Mouse (Mus musculus): ENCODE data around the gene Pfdn2. TPM values are rescaled to one million over a fixed set of nuclear protein-coding genes. Genes with fewer than 3 reads are reported as not detected.
A peak's percentile ranks its signal among the peaks of the same experiment; 100 is the strongest.

The Pfdn2 gene
- polyA plus RNA-seq, 1 experiment, result 182 TPM

- H3K36me3 ChIP-seq (ENCODE audit: control insufficient read depth, insufficient read depth, low read length, poor library complexity, severe bottlenecking), result peaks cover 11% of the 10 kb centered on the region
- no peaks in the 10 kb centered on the region for H3K4me1 ChIP-seq (ENCODE audit: control insufficient read depth, insufficient read depth, low read length)
- H3K27ac ChIP-seq (ENCODE audit: insufficient read depth, low read length), result peak overlapping the region; percentile 2; the same call in 1 of the 2 replicates
- no peak for TF ChIP-seq CTCF (IDR thresholded peaks at IDR 0.05; ENCODE audit: low read depth, low read length)
- TF ChIP-seq POLR2A (IDR thresholded peaks at IDR 0.05; ENCODE audit: insufficient read depth, low read length), result no peak
- TF ChIP-seq EP300 (IDR thresholded peaks at IDR 0.05; ENCODE audit: insufficient read depth, low read depth, low read length), result no peak
- H3K9me3 ChIP-seq (replicated peaks; ENCODE audit: control insufficient read depth, insufficient read depth, low read length, poor library complexity, severe bottlenecking), result no peaks in the 10 kb centered on the region
- H3K4me3 ChIP-seq (ENCODE audit: low read depth, low read length), result peak overlapping the region; percentile 97
- peak overlapping the region; percentile 82 for H3K9ac ChIP-seq (ENCODE audit: low read depth, poor library complexity, severe bottlenecking)
- H3K27me3 ChIP-seq (ENCODE audit: control insufficient read depth, insufficient read depth, low read length, poor library complexity, severe bottlenecking), result no peaks in the 10 kb centered on the region
These were observed 603 bp downstream of the Pfdn2 start for GRCm38 (mm10) chr1:171346095-171346450.

DNA sequence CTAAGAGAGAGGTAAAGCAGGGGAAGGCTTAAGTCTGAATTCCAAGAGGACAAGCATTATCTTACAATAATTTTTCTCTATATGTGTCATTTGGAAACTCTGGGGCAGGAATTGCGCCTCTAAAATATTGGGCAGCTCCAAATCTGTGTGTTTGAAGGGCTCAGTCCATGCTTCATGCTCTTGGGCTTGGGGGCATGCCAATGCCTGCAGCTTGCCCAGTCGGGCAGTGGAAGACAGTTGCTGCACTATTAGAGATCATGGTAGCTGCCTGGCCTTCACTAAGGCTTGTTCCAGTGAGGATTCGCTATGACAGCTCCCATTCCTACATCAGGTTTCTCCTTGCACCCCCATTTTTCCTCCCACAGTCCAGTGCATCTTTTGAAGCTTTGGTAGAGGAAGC, 3.2 kb downstream of the Pfdn2 start:
- Histone ChIP-seq H3K27me3 (ENCODE audit: control insufficient read depth, insufficient read depth, low read length, poor library complexity, severe bottlenecking) (no peaks in the 10 kb centered on the region), H3K4me1 (ENCODE audit: control insufficient read depth, insufficient read depth, low read length) (no peaks in the 10 kb centered on the region), H3K4me3 (ENCODE audit: low read depth, low read length) (no peak overlapping the region), H3K9ac (ENCODE audit: low read depth, poor library complexity, severe bottlenecking) (no peak overlapping the region), H3K36me3 (ENCODE audit: control insufficient read depth, insufficient read depth, low read length, poor library complexity, severe bottlenecking) (peaks cover 8% of the 10 kb centered on the region), H3K27ac (ENCODE audit: insufficient read depth, low read length) (no peak overlapping the region), H3K9me3 (replicated peaks; ENCODE audit: control insufficient read depth, insufficient read depth, low read length, poor library complexity, severe bottlenecking) (no peaks in the 10 kb centered on the region)
- TF ChIP-seq POLR2A (IDR thresholded peaks at IDR 0.05; ENCODE audit: insufficient read depth, low read length), result no peak
- TF ChIP-seq EP300 (IDR thresholded peaks at IDR 0.05; ENCODE audit: insufficient read depth, low read depth, low read length), result no peak
- TF ChIP-seq CTCF (IDR thresholded peaks at IDR 0.05; ENCODE audit: low read depth, low read length), result no peak

GRCm38 (mm10) chr1:171349210-171349609, 3.7 kb downstream of the Pfdn2 start:
- H3K27ac ChIP-seq (ENCODE audit: insufficient read depth, low read length), result no peak overlapping the region
- TF ChIP-seq POLR2A (IDR thresholded peaks at IDR 0.05; ENCODE audit: insufficient read depth, low read length) (no peak), EP300 (IDR thresholded peaks at IDR 0.05; ENCODE audit: insufficient read depth, low read depth, low read length) (no peak), CTCF (IDR thresholded peaks at IDR 0.05; ENCODE audit: low read depth, low read length) (no peak)
- H3K36me3 ChIP-seq (ENCODE audit: control insufficient read depth, insufficient read depth, low read length, poor library complexity, severe bottlenecking), result peaks cover 8% of the 10 kb centered on the region
- H3K4me1 ChIP-seq (ENCODE audit: control insufficient read depth, insufficient read depth, low read length), result no peaks in the 10 kb centered on the region
- H3K9me3 ChIP-seq (replicated peaks; ENCODE audit: control insufficient read depth, insufficient read depth, low read length, poor library complexity, severe bottlenecking), result no peaks in the 10 kb centered on the region
- no peaks in the 10 kb centered on the region for H3K27me3 ChIP-seq (ENCODE audit: control insufficient read depth, insufficient read depth, low read length, poor library complexity, severe bottlenecking)
- H3K9ac ChIP-seq (ENCODE audit: low read depth, poor library complexity, severe bottlenecking), result no peak overlapping the region
- no peak overlapping the region for H3K4me3 ChIP-seq (ENCODE audit: low read depth, low read length)

GRCm38 (mm10) chr1:171355812-171356340, 10.4 kb downstream of the Pfdn2 start:
- Histone ChIP-seq H3K27ac (ENCODE audit: insufficient read depth, low read length) (no peak overlapping the region), H3K9ac (ENCODE audit: low read depth, poor library complexity, severe bottlenecking) (no peak overlapping the region), H3K9me3 (replicated peaks; ENCODE audit: control insufficient read depth, insufficient read depth, low read length, poor library complexity, severe bottlenecking) (no peaks in the 10 kb centered on the region), H3K4me1 (ENCODE audit: control insufficient read depth, insufficient read depth, low read length) (no peaks in the 10 kb centered on the region), H3K27me3 (ENCODE audit: control insufficient read depth, insufficient read depth, low read length, poor library complexity, severe bottlenecking) (no peaks in the 10 kb centered on the region), H3K36me3 (ENCODE audit: control insufficient read depth, insufficient read depth, low read length, poor library complexity, severe bottlenecking) (peaks cover 21% of the 10 kb centered on the region), H3K4me3 (ENCODE audit: low read depth, low read length) (no peak overlapping the region)
- TF ChIP-seq CTCF (IDR thresholded peaks at IDR 0.05; ENCODE audit: low read depth, low read length) (peak; percentile 64), EP300 (IDR thresholded peaks at IDR 0.05; ENCODE audit: insufficient read depth, low read depth, low read length) (no peak), POLR2A (IDR thresholded peaks at IDR 0.05; ENCODE audit: insufficient read depth, low read length) (no peak)

- H3K4me3 ChIP-seq (ENCODE audit: low read depth, low read length), result no peak overlapping the region
- TF ChIP-seq POLR2A (IDR thresholded peaks at IDR 0.05; ENCODE audit: insufficient read depth, low read length) (no peak), CTCF (IDR thresholded peaks at IDR 0.05; ENCODE audit: low read depth, low read length) (no peak), EP300 (IDR thresholded peaks at IDR 0.05; ENCODE audit: insufficient read depth, low read depth, low read length) (no peak)
- H3K4me1 ChIP-seq (ENCODE audit: control insufficient read depth, insufficient read depth, low read length), result no peaks in the 10 kb centered on the region
- no peak overlapping the region for H3K9ac ChIP-seq (ENCODE audit: low read depth, poor library complexity, severe bottlenecking)
- H3K27ac ChIP-seq (ENCODE audit: insufficient read depth, low read length), result no peak overlapping the region
- H3K36me3 ChIP-seq (ENCODE audit: control insufficient read depth, insufficient read depth, low read length, poor library complexity, severe bottlenecking), result peaks cover 21% of the 10 kb centered on the region
- no peaks in the 10 kb centered on the region for H3K9me3 ChIP-seq (replicated peaks; ENCODE audit: control insufficient read depth, insufficient read depth, low read length, poor library complexity, severe bottlenecking)
- H3K27me3 ChIP-seq (ENCODE audit: control insufficient read depth, insufficient read depth, low read length, poor library complexity, severe bottlenecking), result no peaks in the 10 kb centered on the region
These were observed 11.3 kb downstream of the Pfdn2 start for GRCm38 (mm10) chr1:171356814-171357213.

- Histone ChIP-seq H3K4me3 (ENCODE audit: low read depth, low read length) (no peak overlapping the region), H3K9me3 (replicated peaks; ENCODE audit: control insufficient read depth, insufficient read depth, low read length, poor library complexity, severe bottlenecking) (no peaks in the 10 kb centered on the region), H3K27ac (ENCODE audit: insufficient read depth, low read length) (no peak overlapping the region), H3K27me3 (ENCODE audit: control insufficient read depth, insufficient read depth, low read length, poor library complexity, severe bottlenecking) (no peaks in the 10 kb centered on the region), H3K36me3 (ENCODE audit: control insufficient read depth, insufficient read depth, low read length, poor library complexity, severe bottlenecking) (peaks cover 21% of the 10 kb centered on the region), H3K4me1 (ENCODE audit: control insufficient read depth, insufficient read depth, low read length) (no peaks in the 10 kb centered on the region), H3K9ac (ENCODE audit: low read depth, poor library complexity, severe bottlenecking) (no peak overlapping the region)
- no peak for TF ChIP-seq EP300 (IDR thresholded peaks at IDR 0.05; ENCODE audit: insufficient read depth, low read depth, low read length)
- TF ChIP-seq CTCF (IDR thresholded peaks at IDR 0.05; ENCODE audit: low read depth, low read length), result no peak
- TF ChIP-seq POLR2A (IDR thresholded peaks at IDR 0.05; ENCODE audit: insufficient read depth, low read length), result no peak
These were observed 13.0 kb downstream of the Pfdn2 start for GRCm38 (mm10) chr1:171358421-171358820.
